Mouse (Mus musculus) cerebellum, adult 2 months (tissue): ENCODE results near the gene Ndufaf2. TPM values are rescaled to one million over a fixed set of nuclear protein-coding genes. Genes with fewer than 3 reads are reported as not detected.

ENCODE experiments used
- DNase-seq, 2 experiments: peaks; one replicate each; pipeline ENCODE4 v3.0.0; 2021
- H3K27ac ChIP-seq: fragments of 200-500 bp; 2 replicates; pipeline ENCODE4 v1.5.1; 2012; ENCODE audit warnings: low read length, control low read depth, inconsistent platforms; ENCODE audit not compliant: insufficient read depth
- H3K27me3 ChIP-seq: fragments of 200-500 bp; 2 replicates; pipeline ENCODE4 v1.6.1; 2012; ENCODE audit warnings: inconsistent platforms, mild to moderate bottlenecking, low read length, moderate library complexity; ENCODE audit not compliant: control insufficient read depth, insufficient read depth
- H3K4me1 ChIP-seq: fragments of 200-500 bp; 2 replicates; pipeline ENCODE4 v1.6.1; 2011; ENCODE audit warnings: low read length; ENCODE audit not compliant: control insufficient read depth, insufficient read depth
- H3K4me3 ChIP-seq: fragments of 200-500 bp; replicated peaks from 2 replicates; pipeline ENCODE3; 2011; ENCODE audit warnings: mild to moderate bottlenecking, low read depth, low read length, control low read depth; ENCODE audit not compliant: insufficient read depth
- CTCF ChIP-seq: fragments of 200-500 bp; IDR thresholded peaks from 2 replicates; pipeline ENCODE4 v1.5.1; 2011; ENCODE audit warnings: low read depth, mild to moderate bottlenecking, control low read depth, low read length, moderate library complexity, borderline replicate concordance; ENCODE audit not compliant: insufficient read depth
- POLR2A ChIP-seq: fragments of 200-500 bp; IDR thresholded peaks from 2 replicates; pipeline ENCODE4 v1.6.1; 2011; ENCODE audit warnings: low read length, control low read depth, borderline replicate concordance; ENCODE audit not compliant: insufficient read depth
- WGBS: fragments of 180-500 bp; shearing (Covaris S2); methylation state at CpG from one replicate; pipeline ENCODE4 v1.1.7; 2018; 5-methylcytosine and 5-hydroxymethylcytosine counted together
- polyA plus RNA-seq: library from polyadenylated mRNA; depleted of rRNA; stranded (reverse); fragments of >200 nt; gene quantifications from 2 replicates; pipeline ENCODE4 v1.2.3, GENCODE M21; 2012

Gene Ndufaf2
- polyA plus RNA-seq, 1 experiment = 62.4 TPM

GRCm38 (mm10) chr13:108015166-108015565, 143.3 kb downstream of the Ndufaf2 start:
- H3K4me1 ChIP-seq = no peaks in the 10 kb centered on the region
- WGBS = 74% methylated on average over 6 of the region's 6 CpGs
- no peak overlapping the region for H3K4me3 ChIP-seq
- H3K27me3 ChIP-seq = no peaks in the 10 kb centered on the region
- no peak for DNase-seq
- no peak overlapping the region for H3K27ac ChIP-seq
- no peak for TF ChIP-seq POLR2A
- no peak for TF ChIP-seq CTCF

GRCm38 (mm10) chr13:108013839-108014238, 144.6 kb downstream of the Ndufaf2 start:
- TF ChIP-seq CTCF (no peak), POLR2A (no peak)
- H3K27me3 ChIP-seq = no peaks in the 10 kb centered on the region
- 86% methylated on average over 6 of the region's 6 CpGs for WGBS
- DNase-seq = no peak
- H3K4me3 ChIP-seq = no peak overlapping the region
- no peaks in the 10 kb centered on the region for H3K4me1 ChIP-seq
- no peak overlapping the region for H3K27ac ChIP-seq

- no peaks in the 10 kb centered on the region for H3K27me3 ChIP-seq
- no peak overlapping the region for H3K4me3 ChIP-seq
- WGBS = 67% methylated on average over 8 of the region's 8 CpGs
- no peak for TF ChIP-seq CTCF
- no peak for TF ChIP-seq POLR2A
- no peak for DNase-seq
- H3K27ac ChIP-seq = no peak overlapping the region
- H3K4me1 ChIP-seq = no peaks in the 10 kb centered on the region
Observed at GRCm38 (mm10) chr13:108013110-108013509, 145.3 kb downstream of the Ndufaf2 start.

GRCm38 (mm10) chr13:108007861-108008260, 150.6 kb downstream of the Ndufaf2 start:
- Histone ChIP-seq H3K27ac (no peak overlapping the region), H3K27me3 (no peaks in the 10 kb centered on the region), H3K4me1 (no peaks in the 10 kb centered on the region), H3K4me3 (no peak overlapping the region)
- WGBS = 61% methylated on average over 4 of the region's 4 CpGs
- DNase-seq = no peak
- TF ChIP-seq POLR2A (no peak), CTCF (no peak)

GRCm38 (mm10) chr13:107996301-107996700, 162.1 kb downstream of the Ndufaf2 start:
- TF ChIP-seq CTCF = no peak
- no peak for TF ChIP-seq POLR2A
- H3K4me1 ChIP-seq = no peaks in the 10 kb centered on the region
- DNase-seq = no peak
- H3K27ac ChIP-seq = no peak overlapping the region
- H3K27me3 ChIP-seq = no peaks in the 10 kb centered on the region
- no peak overlapping the region for H3K4me3 ChIP-seq
- 94% methylated on average over 3 of the region's 3 CpGs for WGBS

- DNase-seq = no peak
- 42% methylated on average over 7 of the region's 7 CpGs for WGBS
- Histone ChIP-seq H3K4me1 (no peaks in the 10 kb centered on the region), H3K27ac (no peak overlapping the region), H3K27me3 (no peaks in the 10 kb centered on the region), H3K4me3 (no peak overlapping the region)
- TF ChIP-seq POLR2A = no peak
- TF ChIP-seq CTCF = no peak
Observed at GRCm38 (mm10) chr13:107995211-107995610, 163.2 kb downstream of the Ndufaf2 start.

- WGBS = 73% methylated on average over 1 of the region's 1 CpGs
- DNase-seq = no peak
- Histone ChIP-seq H3K4me3 (no peak overlapping the region), H3K27ac (no peak overlapping the region), H3K4me1 (no peaks in the 10 kb centered on the region), H3K27me3 (no peaks in the 10 kb centered on the region)
- TF ChIP-seq POLR2A (no peak), CTCF (no peak)
Observed at GRCm38 (mm10) chr13:107992573-107992972, 165.8 kb downstream of the Ndufaf2 start.

GRCm38 (mm10) chr13:107984641-107985040, 173.8 kb downstream of the Ndufaf2 start:
- H3K27me3 ChIP-seq = no peaks in the 10 kb centered on the region
- H3K27ac ChIP-seq = no peak overlapping the region
- 0 out of 2 replicates have a peak, but pooled peaks cover 2% of the 10 kb centered on the region for H3K4me1 ChIP-seq
- no peak overlapping the region for H3K4me3 ChIP-seq
- TF ChIP-seq CTCF (no peak), POLR2A (no peak)
- DNase-seq = no peak
- 90% methylated on average over 5 of the region's 5 CpGs for WGBS

- WGBS = 92% methylated on average over 5 of the region's 5 CpGs
- H3K4me1 ChIP-seq = 0 out of 2 replicates have a peak, but pooled peaks cover 2% of the 10 kb centered on the region
- no peak overlapping the region for H3K4me3 ChIP-seq
- TF ChIP-seq POLR2A = no peak
- TF ChIP-seq CTCF = no peak
- DNase-seq = no peak
- H3K27ac ChIP-seq = no peak overlapping the region
- H3K27me3 ChIP-seq = no peaks in the 10 kb centered on the region
Observed at GRCm38 (mm10) chr13:107984186-107984585, 174.2 kb downstream of the Ndufaf2 start.
